In the genomic region with DNA sequence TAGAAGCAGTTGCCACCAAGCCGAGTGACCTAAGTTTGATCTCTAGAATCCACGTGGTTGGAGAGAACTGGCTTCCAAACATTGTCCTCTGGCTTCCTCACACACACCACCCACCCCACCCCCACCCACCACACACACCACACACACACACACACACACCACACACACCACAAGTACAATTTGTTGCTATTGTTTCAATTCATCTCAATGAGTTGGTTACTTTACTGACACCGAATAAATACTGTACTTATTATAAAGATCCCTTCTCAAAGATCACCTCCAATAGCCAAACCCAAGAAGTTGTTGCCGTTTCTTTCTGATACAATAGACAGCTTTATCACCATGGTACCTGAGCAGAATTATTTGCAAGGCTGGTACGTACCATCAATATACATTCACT, we compare ENCODE assay signal across 10 mouse cellular contexts. TPM values are rescaled to one million over a fixed set of nuclear protein-coding genes. Genes with fewer than 3 reads are reported as not detected.
DNase-seq lines count a peak whose midpoint lies in the region; ATAC-seq and TF ChIP-seq lines count a peak whose summit lies in the region.
"Had no signal": no experiment of that assay in that cellular context is flagged by ENCODE, and none has a peak within 500 bp of the region (broad histone marks: within the 10 kb centered on the region; RNA-seq: fewer than 3 reads in every experiment).

A gene (minus strand): TSS at position 101 of the 400 bp plus-strand sequence.

- no peak for ATAC-seq in hindbrain, postnatal 0 days
- ATAC-seq in midbrain, embryonic 13.5 days: no peak
- ATAC-seq in liver, postnatal 0 days: no peak

- H3K27me3 ChIP-seq in forebrain, embryonic 10.5 days (ENCODE audit: poor library complexity, severe bottlenecking): peaks cover 66% of the 10 kb centered on the region
- peaks cover 35% of the 10 kb centered on the region for H3K27me3 ChIP-seq in hindbrain, postnatal 0 days (ENCODE audit: insufficient read depth, low read length)
- peaks cover 76% of the 10 kb centered on the region for H3K27me3 ChIP-seq in midbrain, embryonic 13.5 days
- peaks cover 40% of the 10 kb centered on the region for H3K27me3 ChIP-seq in liver, postnatal 0 days (ENCODE audit: insufficient read depth, low read length)

- peak within 1 kb of the TSS; percentile 57 for H3K4me3 ChIP-seq in forebrain, embryonic 10.5 days
- peak within 1 kb of the TSS; percentile 44; the same call in 1 of the 2 replicates for H3K4me3 ChIP-seq in hindbrain, postnatal 0 days (ENCODE audit: low read length)
- H3K4me3 ChIP-seq in midbrain, embryonic 13.5 days (replicated peaks): peak within 1 kb of the TSS; percentile 38
- no peak within 1 kb of the TSS for H3K4me3 ChIP-seq in liver, postnatal 0 days (ENCODE audit: low read depth, low read length)
- H3K4me3 ChIP-seq: liver, embryonic 15.5 days had no signal

- no peaks in the 10 kb centered on the region for H3K36me3 ChIP-seq in forebrain, embryonic 10.5 days (replicated peaks)
- no peaks in the 10 kb centered on the region for H3K36me3 ChIP-seq in hindbrain, postnatal 0 days (ENCODE audit: insufficient read depth, low read length)
- no peaks in the 10 kb centered on the region for H3K36me3 ChIP-seq in midbrain, embryonic 13.5 days
- H3K36me3 ChIP-seq in liver, postnatal 0 days (replicated peaks; ENCODE audit: insufficient read depth, low read length): no peaks in the 10 kb centered on the region
- H3K36me3 ChIP-seq: liver, embryonic 15.5 days had no signal

- no peaks in the 10 kb centered on the region for H3K9me3 ChIP-seq in forebrain, embryonic 10.5 days
- H3K9me3 ChIP-seq in hindbrain, postnatal 0 days (ENCODE audit: low read length): no peaks in the 10 kb centered on the region
- no peaks in the 10 kb centered on the region for H3K9me3 ChIP-seq in midbrain, embryonic 13.5 days
- H3K9me3 ChIP-seq in liver, postnatal 0 days (ENCODE audit: low read length): no peaks in the 10 kb centered on the region
- H3K9me3 ChIP-seq: liver, embryonic 15.5 days had no signal

- peaks cover 40% of the 10 kb centered on the region for H3K4me1 ChIP-seq in forebrain, embryonic 10.5 days
- H3K4me1 ChIP-seq in hindbrain, postnatal 0 days (ENCODE audit: insufficient read depth, low read length): peaks cover 5% of the 10 kb centered on the region; the same call in 1 of the 2 replicates
- H3K4me1 ChIP-seq in midbrain, embryonic 13.5 days (replicated peaks): peaks cover 22% of the 10 kb centered on the region
- H3K4me1 ChIP-seq in liver, postnatal 0 days (ENCODE audit: insufficient read depth): no peaks in the 10 kb centered on the region
- H3K4me1 ChIP-seq: liver, embryonic 15.5 days had no signal

- no peak for DNase-seq in layer of hippocampus, adult 18-20 months (ENCODE audit: low spot score in 2 of 2)
- DNase-seq in layer of hippocampus, adult 9-11 months: no peak
- DNase-seq in forebrain, embryonic 10.5 days (ENCODE audit: extremely low spot score, low spot score): no peak
- DNase-seq in hindbrain, postnatal 0 days (ENCODE audit: low spot score): no peak
- no peak for DNase-seq in T-cell, adult 2 months (ENCODE audit: low spot score)
- no peak for DNase-seq in right cerebral cortex, adult 2 months (ENCODE audit: low spot score in 2 of 2)
- DNase-seq in liver, postnatal 0 days: no peak

- H3K4me2 ChIP-seq in hindbrain, postnatal 0 days (ENCODE audit: low read depth, low read length): peak within 1 kb of the TSS; percentile 59
- H3K4me2 ChIP-seq in midbrain, embryonic 13.5 days (replicated peaks): peak within 1 kb of the TSS; percentile 60
- H3K4me2 ChIP-seq in liver, postnatal 0 days (ENCODE audit: low read depth, low read length): no peak within 1 kb of the TSS
- H3K4me2 ChIP-seq: liver, embryonic 15.5 days had no signal

- H3K9ac ChIP-seq in hindbrain, postnatal 0 days (replicated peaks; ENCODE audit: low read length): no peak within 1 kb of the TSS
- H3K9ac ChIP-seq in midbrain, embryonic 13.5 days (replicated peaks): no peak within 1 kb of the TSS
- no peak within 1 kb of the TSS for H3K9ac ChIP-seq in liver, postnatal 0 days (replicated peaks)
- H3K9ac ChIP-seq: liver, embryonic 15.5 days had no signal

- no peak within 1 kb of the TSS for H3K27ac ChIP-seq in forebrain, embryonic 10.5 days
- no peak within 1 kb of the TSS for H3K27ac ChIP-seq in hindbrain, postnatal 0 days
- no peak within 1 kb of the TSS for H3K27ac ChIP-seq in midbrain, embryonic 13.5 days
- H3K27ac ChIP-seq in liver, postnatal 0 days (ENCODE audit: low read depth): no peak within 1 kb of the TSS
- H3K27ac ChIP-seq: liver, embryonic 15.5 days had no signal

- WGBS in forebrain, embryonic 10.5 days: 84% methylated on average over 5 of the region's 5 CpGs
- 85% methylated on average over 5 of the region's 5 CpGs for WGBS in hindbrain, postnatal 0 days
- WGBS in midbrain, embryonic 13.5 days: 86% methylated on average over 5 of the region's 5 CpGs
- WGBS in liver, postnatal 0 days (ENCODE audit: insufficient replicate concordance): 68% methylated on average over 5 of the region's 5 CpGs

- no peak for TF ChIP-seq CTCF in hindbrain, postnatal 0 days (IDR thresholded peaks at IDR 0.05; ENCODE audit: low read depth)
- no peak for TF ChIP-seq CTCF in liver, postnatal 0 days (IDR thresholded peaks at IDR 0.05; ENCODE audit: low read depth)

- TF ChIP-seq EP300 in liver, postnatal 0 days (IDR thresholded peaks at IDR 0.05; ENCODE audit: low read depth): no peak

RNA-seq across cellular contexts. Expression of the gene that starts here (rescaled TPM):
- 10 to 100 TPM; 26.0 to 29.4 TPM for total RNA-seq in layer of hippocampus, adult 18-20 months (2021)
- polyA plus RNA-seq in forebrain, embryonic 10.5 days (2016; fragmentation: Nextera tagmentation; extraction: Ambion mirVana): 0.25 and 0.67 TPM in 2 replicates
- 8.3 and 11.4 TPM in 2 replicates for total RNA-seq in hindbrain, postnatal 0 days (2014; rRNA removed)
- 23.7 and 26.2 TPM in 2 replicates for polyA plus RNA-seq in hindbrain, postnatal 0 days (2015; fragmentation: Nextera tagmentation; extraction: Ambion mirVana)
- 0.49 and 1.5 TPM in 2 replicates for polyA plus RNA-seq in midbrain, embryonic 13.5 days (2015; fragmentation: Nextera tagmentation; extraction: Ambion mirVana)
- not detected in 2 replicates for polyA plus RNA-seq in liver, postnatal 0 days (2015; fragmentation: Nextera tagmentation; extraction: Ambion mirVana)
- polyA plus RNA-seq: liver, embryonic 15.5 days; stomach, embryonic 14.5 days had no signal
